Mouse (Mus musculus): ENCODE measurements around the gene Klra10.
"Not testable (repeated sequence)": the region's sequence is repeated elsewhere in the genome, so short reads cannot be mapped to it uniquely, and the experiment has no call there.

The Klra10 gene

DNA sequence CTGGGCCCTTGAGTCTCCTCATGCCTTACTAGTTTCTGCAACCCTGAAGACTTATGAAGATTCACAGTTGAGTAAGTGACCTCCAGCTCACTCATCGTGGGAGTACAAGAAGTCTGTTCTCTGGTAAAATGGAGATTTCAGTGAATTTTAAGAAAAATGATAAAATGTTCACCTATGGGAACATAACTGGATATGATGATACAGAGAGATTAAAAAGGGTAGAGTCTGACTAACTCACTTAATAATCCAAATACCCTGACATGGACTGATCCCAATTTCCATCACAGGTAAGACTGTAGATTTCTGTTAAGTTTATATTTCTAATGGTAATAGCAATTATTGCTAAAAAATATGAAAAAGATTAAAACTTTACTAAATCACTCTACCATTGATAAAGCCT lies at the start of gene Klra10:
Gene Klra10 (minus strand): TSS at position 101 of the 400 bp plus-strand sequence.
- DNase-seq, result not testable (repeated sequence)

DNA sequence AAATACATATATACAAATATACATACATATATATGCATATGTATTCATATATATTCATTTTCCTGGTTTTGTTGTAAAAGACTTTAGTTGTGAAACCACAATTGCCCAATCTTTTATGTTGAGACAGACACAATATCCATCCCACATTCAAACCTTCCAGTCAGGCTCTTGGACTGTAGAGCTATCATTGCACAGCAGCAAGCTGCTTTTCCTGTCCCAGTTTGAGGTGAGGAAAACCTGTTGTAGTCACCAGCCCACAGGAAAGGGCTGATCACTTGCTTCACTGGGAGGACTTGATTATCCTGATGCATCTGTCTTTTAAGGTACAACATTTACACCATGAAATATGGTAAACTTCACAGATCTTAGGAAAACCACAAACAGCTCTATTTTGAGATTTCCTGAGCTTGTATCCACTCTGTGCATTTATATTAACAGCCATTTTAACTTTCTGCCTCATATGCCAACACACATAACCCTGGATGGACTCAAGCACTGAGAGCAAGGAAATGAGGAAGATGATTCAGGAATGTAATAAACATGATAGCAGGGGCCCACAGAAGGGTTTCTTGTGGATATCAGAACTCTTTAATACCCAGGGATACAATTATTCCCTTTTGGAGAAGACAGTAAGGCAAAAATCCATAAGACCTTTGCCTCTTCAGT lies 6.4 kb upstream of the Klra10 start:
- no peak for DNase-seq

DNA sequence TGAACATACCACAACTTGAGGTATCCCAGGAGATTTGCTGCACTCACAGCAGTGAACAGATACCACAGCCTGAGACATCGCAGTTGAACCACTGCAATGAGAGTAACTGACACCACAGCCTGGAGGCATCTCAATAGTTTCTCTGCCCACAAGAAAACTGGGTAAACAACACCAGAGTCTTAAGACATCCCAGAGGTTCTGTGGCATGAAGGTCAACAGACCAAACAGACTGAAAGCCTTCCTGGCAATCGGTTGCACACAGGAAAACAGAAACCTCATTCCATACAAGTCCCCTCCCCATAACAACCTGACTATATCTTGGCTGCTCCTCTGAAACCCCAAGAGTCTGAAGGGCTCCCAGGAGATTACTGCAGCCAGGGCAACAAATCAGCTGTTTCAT lies 26.4 kb downstream of the Klra10 start:
- no peak for DNase-seq

DNA sequence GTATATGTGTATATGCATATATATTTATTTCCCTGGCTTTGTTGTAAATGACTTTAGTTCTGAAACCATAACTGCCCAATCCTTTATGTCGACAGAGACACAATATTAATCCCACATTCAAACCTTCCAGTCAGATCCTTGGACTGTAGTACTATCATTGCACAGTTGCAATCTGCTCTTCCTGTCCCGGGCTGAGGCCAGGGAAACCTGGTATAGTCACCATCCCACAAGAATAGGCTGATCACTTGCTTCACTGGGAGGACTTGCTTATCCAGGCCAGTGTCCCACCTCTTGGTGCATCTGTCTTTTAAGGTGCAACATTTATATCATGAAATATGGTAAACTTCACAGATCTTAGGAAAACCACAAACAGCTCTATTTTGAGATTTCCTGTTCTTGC lies 44.2 kb downstream of the Klra10 start:
- no peak for DNase-seq

DNA sequence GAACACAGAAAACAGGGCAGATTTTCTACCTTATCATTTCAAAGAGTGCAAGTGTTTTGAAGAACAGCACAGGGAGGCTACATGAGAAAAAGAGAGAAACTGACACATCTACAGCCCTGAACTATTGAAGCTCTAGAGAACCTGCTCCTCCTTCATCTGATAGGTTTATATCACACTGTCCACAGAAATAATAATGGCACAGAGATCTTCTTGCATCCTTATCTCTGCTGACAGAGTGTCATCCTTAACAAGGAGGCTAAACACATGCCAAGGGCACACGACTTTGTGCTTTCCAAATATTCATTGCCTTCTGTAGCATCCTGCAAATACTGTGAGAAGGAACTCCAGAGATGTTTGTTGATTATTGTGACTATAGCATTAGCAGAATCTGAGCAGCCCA lies 45.1 kb downstream of the Klra10 start:
- no peak for DNase-seq

DNA sequence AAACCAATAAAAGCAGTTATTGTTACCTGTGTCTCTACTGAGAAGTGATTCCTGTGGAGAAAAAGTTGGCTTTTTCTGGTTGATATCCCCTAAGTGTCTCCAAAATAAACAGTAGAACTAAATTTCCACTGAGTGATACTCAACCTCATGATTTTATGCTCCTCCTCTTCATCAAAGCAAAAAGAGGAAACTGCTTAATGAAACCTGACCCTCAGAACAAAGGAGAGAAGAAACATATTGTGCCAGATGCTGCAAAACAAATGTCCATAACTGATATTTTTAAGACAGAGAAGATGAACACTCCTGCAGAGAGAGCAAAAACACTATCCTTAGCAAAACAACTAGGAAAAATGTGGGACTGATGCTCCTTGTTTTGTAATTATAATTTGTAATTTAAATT lies 48.5 kb downstream of the Klra10 start, which contains the start of gene Klra7:
Gene Klra7 (minus strand): TSS at position 101 of the 400 bp plus-strand sequence.
- no peak for DNase-seq
